Mouse (Mus musculus): Measurements from ENCODE around the gene Kif26b. TPM values are rescaled to one million over a fixed set of nuclear protein-coding genes. Genes with fewer than 3 reads are reported as not detected.

Kif26b gene
- polyA plus RNA-seq (2012; rRNA removed): 8.1 and 11.7 TPM in 2 replicates

GRCm38 (mm10) chr1:178528431-178529351 is at the start of gene Kif26b:
Gene Kif26b, plus strand, starts transcription at chr1:178529125.

Other genes starting within 250 kb of the Kif26b start
- 102 and 115 TPM in 2 replicates for gene Cox20, start 210.0 kb upstream of the Kif26b start, polyA plus RNA-seq (2012; rRNA removed)
- gene Hnrnpu, start 191.3 kb upstream of the Kif26b start, polyA plus RNA-seq (2012; rRNA removed): 422 and 473 TPM in 2 replicates
- 3.5 and 3.7 TPM in 2 replicates for gene Efcab2, start 123.0 kb upstream of the Kif26b start, polyA plus RNA-seq (2012; rRNA removed)